Mouse (Mus musculus) layer of hippocampus, adult 8-10 months (tissue): ENCODE results near the gene Tmco5b. TPM values are rescaled to one million over a fixed set of nuclear protein-coding genes. Genes with fewer than 3 reads are reported as not detected.

Experiments
- DNase-seq, 2 experiments: peaks; one replicate each; pipeline ENCODE4 v3.0.0; 2022; ENCODE audit warnings: low spot score in 2 of 2
- total RNA-seq, 4 experiments: library from RNA; stranded (reverse); gene quantifications; 2 replicates each; pipeline ENCODE4 v1.2.4; 2022

The Tmco5b gene
- total RNA-seq: under 1 TPM in 2 of 4 experiments, not detected in 2; 0.35 to 0.36 TPM

GRCm38 (mm10) chr2:113285432-113285831 lies at the start of gene Tmco5b:
Gene Tmco5b, plus strand, starts transcription at chr2:113285732.
- no peak for DNase-seq

DNA sequence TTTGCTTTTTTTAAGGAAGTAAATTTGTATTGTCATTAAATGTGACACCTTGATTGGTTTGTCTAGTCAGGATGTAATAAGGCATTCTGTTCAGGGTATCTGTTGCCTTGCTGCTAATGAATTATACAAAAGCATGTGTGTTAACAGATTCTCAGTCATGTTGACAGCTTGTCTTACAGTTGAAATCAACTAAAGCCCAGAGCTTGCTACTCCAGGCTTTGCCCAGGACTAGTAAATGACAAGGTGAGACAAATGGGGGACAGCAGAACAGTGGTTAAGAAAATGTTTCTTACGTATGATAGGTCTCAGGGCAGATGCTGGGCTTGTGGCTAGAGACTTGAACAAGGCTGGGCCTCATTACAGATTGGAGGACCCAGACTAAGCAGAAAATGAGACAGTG lies 48.5 kb upstream of the Tmco5b start:
- DNase-seq: no peak

GRCm38 (mm10) chr2:113238871-113239270 lies 46.7 kb upstream of the Tmco5b start:
- DNase-seq: no peak

DNA sequence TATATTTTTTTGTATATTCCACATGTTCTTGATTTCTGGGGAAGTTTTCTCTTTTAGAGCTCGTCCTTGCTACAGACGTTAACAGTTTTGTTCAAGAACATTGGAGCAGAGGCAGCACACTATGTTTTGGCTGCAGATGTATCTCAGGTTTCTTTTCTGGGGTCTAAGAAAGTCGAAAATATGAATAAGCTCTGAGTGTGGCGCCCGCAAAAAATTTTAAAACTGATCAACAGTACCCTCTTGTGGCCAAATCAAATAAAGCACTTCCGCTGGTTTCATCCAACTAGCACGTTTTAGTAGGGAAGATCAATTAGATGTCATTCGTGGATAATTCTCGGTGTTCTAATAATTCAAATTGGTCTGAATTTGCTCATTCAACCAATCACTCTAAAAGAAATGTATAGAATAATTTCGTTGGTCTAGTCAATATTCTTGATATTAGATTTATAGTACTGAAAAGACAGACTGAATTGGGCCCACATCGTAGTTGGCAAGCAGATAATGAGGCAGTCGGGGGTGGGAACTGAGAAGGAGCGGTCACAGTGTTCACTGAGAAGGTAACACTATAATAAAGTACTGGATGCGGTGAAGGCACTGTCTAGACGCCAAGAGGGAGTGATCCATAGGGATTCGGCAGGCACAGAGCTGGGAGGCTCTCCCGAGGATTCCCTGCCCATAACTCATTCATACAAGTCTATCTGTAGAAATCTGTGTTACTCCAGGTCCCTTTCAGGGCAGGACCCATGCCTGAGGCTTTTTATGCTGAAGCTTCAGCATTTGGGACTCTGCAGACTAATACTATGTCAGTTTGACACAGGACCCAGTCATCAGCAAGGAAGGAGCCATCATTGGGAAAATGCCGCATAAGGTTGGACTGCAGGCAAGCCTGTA lies 17.1 kb downstream of the Tmco5b start:
- DNase-seq: peak in 1 of 2 experiments; percentile 56

- no peak for DNase-seq
These were observed 17.7 kb downstream of the Tmco5b start for GRCm38 (mm10) chr2:113303240-113303538.

- DNase-seq: peak; percentile 55 to 87
These were observed 19.8 kb downstream of the Tmco5b start for GRCm38 (mm10) chr2:113305339-113305738.

GRCm38 (mm10) chr2:113311211-113311610 lies 25.7 kb downstream of the Tmco5b start:
- DNase-seq: no peak

- no peak for DNase-seq
These were observed 37.5 kb downstream of the Tmco5b start for GRCm38 (mm10) chr2:113323016-113323415.

DNA sequence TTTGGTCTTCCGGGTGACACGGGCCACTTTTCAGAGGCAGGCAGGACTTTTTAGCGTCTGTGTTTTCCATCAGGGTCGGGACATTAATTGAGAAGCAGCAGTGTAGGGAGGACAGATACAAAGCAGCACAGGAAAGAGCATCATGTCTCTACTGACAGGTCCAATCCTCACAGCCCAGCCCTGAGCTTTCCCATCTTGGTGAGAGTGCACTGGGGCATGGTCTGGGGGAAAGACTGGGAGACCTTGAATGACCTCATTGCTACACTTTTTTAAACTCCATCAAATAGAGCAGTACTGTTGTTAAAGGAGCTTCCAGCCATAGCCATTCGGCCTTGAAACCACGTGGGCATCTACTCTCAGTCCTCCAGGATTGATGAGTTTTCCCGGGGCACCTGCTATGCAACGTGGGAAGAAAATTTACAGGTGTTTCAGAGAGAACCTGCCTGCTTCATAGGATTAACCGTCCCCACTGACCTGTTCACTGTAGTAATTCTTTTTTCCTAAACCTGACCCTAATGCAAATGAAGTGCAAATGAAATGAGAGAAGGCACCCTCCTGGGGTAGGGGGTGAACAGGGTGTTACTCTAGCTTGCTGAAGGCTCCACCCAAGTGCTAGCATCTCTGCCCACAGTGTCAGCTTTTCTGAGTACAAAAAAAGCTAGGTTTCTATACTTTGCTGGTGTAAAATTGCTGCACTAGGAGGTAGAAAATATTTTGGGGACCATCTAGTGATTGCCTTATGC lies 48.4 kb downstream of the Tmco5b start:
- DNase-seq: no peak

- no peak for DNase-seq
These were observed 50.2 kb downstream of the Tmco5b start for GRCm38 (mm10) chr2:113335561-113336294.

GRCm38 (mm10) chr2:113344536-113344935 lies 59.0 kb downstream of the Tmco5b start:
- DNase-seq: no peak

Other genes with a start within 250 kb of the Tmco5b start
- 10 to 100 TPM; 59.8 to 84.1 (median 75.7) TPM for gene Ryr3, start 68.6 kb upstream of the Tmco5b start, total RNA-seq
- 10 to 100 TPM; 53.3 to 56.4 (median 55.5) TPM for gene Fmn1, start 42.0 kb downstream of the Tmco5b start, total RNA-seq